Mouse (Mus musculus): ENCODE measurements around the gene Pygo1. TPM values are rescaled to one million over a fixed set of nuclear protein-coding genes. Genes with fewer than 3 reads are reported as not detected.

Gene Pygo1
- polyA plus RNA-seq, 2 experiments from 2014 or later, result not detected

DNA sequence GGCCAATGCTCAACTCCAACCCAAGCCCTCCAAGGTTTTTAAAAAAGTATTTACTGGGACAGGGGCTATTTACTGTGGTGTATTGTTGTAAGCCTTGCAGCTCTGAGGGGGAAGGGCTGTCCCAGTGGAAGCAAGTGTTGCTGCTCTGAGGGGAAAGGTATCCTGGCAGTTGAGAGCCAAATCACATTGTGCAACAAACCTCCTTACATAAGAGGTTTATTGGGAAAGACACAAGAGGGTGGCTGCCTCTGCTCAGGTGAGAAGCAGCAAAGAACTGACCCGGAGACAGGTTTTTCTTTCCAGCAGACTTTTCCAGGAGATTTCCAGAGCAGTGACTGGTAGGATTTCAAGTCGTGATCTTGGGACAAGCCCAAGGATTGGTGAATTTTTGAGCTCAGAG is 10.9 kb downstream of the Pygo1 start:
- ATAC-seq, result no peak

DNA sequence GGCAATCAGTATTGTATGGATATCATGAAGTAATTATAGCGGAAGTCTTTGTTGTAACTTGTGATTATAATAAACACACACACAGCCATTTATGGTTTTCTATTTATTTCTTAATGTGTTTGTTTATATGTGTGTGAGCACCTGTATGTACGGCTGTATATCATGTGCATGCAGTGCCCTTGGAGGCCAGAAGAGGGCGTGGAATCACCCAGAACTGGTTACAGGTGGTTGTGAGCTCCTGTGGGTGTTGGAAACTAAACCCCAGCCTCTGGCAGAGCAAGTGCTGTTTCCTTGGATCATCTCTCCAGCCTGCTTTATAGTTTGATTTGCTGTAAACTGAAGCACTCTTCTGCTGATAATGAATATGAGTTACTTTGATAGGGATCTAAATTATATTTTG is 18.0 kb downstream of the Pygo1 start:
- no peak for ATAC-seq

DNA sequence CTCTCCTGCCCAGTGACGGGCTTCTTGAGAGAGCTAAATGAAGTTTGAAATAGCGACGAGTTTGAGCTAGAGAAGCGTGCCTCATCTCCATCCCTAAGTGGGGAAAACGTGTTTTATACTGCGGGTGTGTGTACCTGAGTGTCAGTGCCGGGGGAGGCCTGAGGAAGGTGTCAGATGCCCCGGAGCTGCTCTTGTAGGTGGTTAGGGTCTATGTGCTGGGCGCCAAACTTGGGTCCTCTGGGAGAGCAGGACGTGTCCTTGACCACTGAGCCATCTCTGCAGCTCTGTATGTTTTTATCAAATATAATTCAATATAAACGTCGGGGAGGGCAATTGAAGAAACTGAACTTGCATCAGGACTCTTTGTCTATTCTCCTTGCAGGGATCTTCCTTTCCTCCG is 18.8 kb downstream of the Pygo1 start:
- ATAC-seq, result no peak

DNA sequence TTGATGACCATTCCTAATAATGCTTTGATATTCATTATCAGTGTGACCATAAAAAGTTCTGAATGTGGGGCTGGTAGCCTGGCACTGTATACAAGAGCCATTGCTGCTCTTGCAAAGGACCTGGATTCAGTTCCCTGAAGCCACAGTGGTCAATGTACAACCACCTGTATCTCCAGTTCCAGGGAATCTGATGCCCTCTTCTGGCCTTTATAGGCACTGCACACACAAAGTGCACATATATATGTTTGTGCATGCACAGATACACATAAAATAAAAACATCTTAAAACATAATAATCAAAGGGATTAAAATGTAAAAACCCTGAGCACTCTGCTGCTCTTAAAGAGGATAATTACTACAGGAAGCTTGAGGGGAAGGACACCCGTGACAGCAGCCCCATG is 21.6 kb downstream of the Pygo1 start:
- ATAC-seq, result no peak

DNA sequence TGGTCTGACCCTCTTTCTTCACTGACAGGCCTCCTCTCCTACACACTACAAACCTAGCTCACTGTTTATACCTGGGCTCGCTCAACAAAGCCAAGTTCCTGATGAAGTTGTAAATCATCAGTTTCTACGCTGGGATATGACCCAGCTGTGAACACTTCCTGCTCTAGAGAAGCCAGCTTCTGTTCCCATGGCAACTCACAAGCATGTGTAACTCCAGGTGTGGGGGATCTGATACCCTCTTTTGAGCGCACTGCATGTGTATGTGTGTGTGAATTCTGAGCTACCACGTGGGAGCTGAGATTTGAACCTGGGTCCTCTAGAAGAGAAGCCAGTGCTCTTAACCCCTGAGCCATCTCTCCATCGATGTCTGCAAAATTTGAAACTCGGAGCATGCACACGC is 24.1 kb downstream of the Pygo1 start:
- no peak for ATAC-seq

DNA sequence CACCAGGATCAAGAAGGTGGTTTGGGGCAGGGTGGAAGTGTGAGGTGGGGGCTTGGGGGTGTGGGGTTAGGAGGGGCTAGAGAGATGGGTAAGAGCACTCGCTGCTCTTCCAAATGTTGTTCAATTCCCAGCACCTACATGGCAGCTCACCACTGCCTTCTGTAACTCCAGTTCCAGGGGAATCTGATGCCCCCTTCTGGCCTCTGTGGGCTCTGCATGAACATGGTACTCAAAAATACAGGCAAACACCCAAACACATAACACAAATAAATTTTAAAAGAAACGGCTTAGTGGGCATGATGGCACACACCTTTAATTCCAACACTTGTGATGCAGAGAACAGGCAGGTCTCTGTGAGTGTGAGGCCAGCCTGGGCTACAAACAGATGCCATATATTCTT is 29.3 kb downstream of the Pygo1 start:
- ATAC-seq, result no peak

DNA sequence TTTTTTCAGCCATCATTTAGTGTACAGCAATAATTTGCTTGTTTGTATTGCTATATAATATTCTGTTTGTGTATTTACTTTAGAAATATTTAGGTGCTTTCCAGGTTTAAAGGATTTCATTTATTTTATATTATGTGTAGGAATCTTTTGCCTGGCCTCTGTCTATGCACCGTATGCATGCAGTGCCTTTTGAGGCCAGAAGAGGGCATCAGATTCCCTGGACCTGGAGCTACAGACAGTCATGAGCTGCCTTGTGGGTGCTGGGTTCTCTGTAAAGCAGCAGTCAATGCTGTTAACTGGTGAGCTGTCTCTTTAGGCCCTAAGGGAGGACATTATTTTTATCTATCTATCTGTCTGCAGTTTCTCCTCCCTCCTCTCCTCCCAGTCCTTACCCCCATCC is 30.1 kb downstream of the Pygo1 start:
- ATAC-seq, result peak; percentile 27

DNA sequence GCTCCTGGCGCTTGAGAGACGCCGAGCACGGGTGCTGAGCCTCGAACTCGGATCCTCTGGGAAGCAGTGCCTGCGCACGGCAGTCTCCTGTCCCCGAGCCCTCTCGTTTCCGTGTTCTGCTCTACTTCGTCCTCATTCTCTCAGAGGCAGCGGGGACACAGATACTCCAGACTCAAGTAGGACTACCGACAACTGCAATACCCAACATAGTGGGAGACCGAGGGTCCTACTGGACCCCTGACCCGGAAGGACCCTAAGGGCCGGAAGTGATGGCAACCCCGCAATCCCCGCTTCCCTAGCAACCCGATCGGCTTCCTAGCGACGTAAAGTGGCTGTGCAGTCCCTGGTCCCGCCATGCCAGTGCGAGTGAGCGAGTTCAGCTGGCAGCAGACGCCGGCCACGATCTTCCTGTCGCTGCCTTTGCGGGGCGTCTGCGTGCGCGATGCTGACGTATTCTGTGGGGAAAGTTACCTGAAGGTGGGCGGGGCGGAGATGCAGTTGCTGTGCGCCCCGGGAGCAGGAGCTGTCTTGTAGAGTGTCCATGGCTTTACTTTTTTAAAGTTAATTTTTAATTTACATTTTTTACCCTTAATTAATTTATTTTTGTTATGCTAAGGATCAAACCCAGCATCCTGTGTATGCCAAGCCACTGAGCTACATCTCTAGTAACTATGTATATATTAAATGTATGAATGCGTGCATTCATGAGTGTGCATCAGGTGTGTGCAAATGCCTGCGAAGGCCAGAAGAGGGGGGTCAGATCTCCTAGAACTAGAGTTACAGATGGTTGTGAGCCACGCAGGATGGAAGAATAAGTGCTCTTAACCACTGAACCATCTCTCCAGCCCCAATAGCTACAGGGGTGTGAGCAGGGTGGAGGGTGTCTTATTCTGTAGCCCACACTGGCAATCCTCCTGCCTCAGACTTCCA is 33.3 kb downstream of the Pygo1 start, which contains the start of the genes Dyx1c1 and Gm44503:
TSS of gene Dyx1c1 (plus strand) at position 265 of the 930 bp plus-strand sequence.
TSS of gene Gm44503 (plus strand) at position 332 of the 930 bp plus-strand sequence.
- peak; percentile 80 for ATAC-seq

DNA sequence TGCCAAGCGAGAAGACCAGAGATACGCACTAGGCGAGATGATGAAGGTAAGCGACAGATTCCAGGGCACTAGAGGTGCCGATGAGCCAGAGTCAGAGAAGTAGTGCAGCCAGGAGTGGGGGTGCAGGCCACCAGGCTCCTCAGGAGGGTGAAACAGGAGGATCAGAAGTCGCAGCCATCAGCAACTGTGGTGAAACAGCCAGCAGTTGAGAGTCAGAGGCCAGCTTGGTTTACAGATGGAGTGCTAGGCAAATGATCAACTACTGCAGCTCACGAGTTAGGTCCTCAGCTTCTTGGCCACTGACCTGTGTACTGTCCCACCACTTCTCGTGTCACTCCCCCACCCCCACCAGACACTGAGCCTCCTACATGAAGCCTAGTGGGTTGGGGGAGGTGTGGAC is 35.9 kb downstream of the Pygo1 start:
- no peak for ATAC-seq

DNA sequence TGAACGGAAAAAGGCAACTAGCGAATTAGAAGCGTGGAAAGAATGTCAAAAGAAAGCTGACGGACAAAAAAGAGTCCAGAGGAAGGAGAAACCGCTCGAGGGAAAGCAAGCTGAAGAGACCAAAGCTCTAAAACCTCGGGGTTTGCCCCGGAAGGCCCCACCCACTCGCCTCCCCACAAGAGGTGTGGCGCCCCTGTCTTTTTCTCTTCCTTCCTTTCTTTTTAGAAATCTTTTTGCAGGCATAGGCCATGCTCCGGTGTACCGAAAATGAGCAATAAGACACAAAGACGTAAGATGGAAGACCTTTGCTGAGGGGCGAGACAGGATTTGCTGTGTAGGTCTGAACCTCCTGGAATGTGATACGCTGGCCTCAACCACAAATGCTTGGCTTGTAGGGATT is 36.5 kb downstream of the Pygo1 start:
- ATAC-seq, result peak; percentile 71

DNA sequence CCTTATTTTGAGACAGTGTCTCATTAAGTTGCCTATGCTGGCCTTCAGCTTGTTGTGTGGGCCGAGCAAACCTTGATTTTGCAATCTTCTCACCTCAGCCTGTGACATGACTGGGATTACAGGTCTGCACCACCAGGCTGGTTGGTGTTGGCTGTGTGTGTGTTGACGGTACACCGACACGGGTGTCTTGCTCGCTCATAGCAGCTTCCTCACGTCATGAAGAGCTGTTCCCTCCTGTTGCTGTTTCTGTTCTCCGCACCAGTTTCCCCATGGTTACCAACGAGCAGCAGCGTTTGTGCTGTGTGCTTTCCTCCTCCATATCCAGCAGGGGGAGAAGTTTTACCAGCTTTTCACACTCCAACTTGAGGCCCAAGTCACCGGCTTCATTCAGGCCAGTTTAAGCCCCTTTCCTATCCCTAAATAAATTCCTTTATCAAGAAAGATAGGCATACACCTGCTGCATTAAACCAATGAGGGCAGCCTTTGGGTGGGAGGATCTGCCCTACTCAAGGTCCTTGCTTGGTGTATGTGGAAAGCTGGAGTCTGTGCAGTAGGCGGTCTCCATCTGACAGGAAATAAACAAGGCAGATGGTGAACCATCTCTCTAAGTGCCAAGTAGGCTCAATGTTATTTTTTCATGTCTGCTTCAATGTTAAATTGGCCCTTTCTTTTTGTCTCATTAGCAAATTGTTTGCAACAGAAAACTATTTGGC is 43.1 kb downstream of the Pygo1 start:
- peak; percentile 63 for ATAC-seq

DNA sequence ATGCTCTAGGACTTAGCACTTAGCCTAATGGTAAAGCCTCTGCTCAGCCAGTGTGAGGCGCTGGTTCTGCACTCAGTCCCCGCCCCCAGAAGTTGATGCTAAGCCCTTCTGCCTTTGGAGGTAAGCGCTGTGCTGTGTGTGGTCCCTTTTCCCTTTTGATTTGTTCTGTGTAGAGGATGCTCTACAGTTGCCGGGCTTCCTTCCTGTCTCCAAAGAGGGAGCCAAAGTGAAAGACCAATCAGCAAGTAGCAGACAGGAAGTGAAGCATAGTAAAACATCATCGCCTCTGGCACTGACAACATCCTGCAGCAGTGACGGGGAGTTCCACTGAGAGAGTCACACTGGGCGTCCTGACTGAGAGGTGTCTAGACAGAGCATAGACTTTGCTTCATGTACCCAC is 44.4 kb downstream of the Pygo1 start:
- peak; percentile 93 for ATAC-seq

DNA sequence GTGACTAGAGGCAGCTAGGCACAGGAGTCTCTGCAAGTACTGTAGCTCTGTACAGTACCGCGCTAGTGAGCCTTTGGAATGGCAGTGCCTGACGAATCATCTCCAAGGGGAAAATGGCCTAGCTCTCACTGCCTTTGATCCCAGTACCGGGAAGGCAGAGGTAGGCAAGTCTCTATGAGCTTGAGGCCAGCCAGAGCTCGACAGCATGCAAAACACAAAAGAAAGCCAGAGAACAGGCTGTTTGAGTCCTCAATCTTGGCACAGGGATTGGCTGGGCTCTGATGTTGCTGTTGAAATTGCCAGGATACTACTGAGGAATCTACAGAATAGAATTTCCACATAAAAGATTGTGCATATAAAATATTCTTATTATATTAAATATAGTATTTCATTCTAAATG is 47.0 kb downstream of the Pygo1 start:
- ATAC-seq, result no peak

DNA sequence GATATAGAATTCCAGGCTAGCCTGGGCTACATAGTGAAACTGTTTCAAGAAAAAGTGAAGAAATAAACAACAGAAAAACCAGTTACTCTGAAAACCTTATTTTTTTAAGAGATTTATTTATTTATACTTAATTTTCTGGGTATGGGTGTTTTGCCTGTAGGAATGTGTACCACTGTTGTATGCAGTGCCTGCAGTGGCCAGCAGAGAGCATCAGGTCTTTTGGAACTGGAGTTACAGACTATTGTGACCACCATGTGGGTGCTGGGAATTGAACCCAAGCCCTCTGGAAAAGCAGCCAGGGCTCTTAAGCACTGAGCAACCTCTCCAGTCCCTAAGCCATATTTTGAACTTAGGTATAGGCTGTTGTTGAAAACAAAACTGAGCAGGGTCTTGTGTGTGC is 47.5 kb downstream of the Pygo1 start:
- no peak for ATAC-seq

DNA sequence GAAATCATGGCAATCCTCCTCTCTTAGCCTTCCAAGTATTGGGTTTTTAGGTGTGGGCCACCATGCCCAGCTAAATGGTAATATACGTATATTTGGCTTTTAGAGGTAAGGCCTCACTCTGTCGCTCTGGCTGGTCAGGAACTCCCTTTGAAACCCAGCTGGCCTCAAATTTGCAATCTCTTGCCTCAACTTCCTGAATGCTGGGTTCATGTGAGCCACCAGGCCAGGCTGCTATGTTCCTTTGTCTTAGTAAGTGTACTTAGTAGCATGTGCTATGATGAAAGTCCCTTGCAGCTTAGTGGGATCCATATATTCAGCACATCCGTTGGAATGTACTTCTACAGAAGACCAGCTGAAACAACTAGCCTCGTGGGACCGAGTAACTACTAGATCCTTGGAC is 49.3 kb downstream of the Pygo1 start:
- ATAC-seq, result no peak

DNA sequence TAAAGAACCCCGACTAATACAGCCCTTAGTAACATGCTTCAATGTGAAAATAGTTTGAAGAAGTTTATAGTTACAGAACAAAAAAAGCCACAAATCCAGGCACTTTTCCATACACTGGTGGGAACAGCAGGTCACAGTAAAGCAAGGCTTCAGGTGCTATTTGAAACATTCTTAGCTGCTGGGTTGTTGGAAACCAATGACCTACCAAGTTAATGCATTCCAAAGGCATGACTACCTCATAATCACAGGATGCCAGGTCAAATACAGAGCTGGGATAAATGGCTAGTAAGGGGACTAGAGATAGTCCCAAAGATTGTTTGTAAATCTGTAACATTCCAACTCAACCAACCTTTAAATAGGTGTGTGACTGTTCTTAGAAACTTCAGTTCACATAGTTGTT is 49.8 kb downstream of the Pygo1 start:
- no peak for ATAC-seq

DNA sequence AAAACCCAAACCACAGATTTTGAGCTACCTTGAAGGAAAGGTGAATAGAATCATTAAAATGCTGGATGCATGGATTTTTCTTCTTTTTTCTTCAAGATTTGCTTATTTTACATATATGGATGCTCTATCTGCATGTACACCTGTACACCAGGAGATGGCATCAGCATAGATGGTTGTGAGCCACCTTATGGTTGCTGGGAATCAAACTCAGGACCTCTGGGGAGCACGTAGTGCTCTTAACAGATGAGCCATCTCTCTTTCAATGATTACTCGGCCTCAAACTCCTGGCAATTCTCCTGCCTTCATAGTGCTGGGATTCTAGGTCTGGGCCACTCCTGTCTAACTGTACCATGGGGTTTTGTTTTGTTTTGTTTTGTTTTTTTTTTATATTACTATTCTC is 57.6 kb downstream of the Pygo1 start:
- ATAC-seq, result no peak

DNA sequence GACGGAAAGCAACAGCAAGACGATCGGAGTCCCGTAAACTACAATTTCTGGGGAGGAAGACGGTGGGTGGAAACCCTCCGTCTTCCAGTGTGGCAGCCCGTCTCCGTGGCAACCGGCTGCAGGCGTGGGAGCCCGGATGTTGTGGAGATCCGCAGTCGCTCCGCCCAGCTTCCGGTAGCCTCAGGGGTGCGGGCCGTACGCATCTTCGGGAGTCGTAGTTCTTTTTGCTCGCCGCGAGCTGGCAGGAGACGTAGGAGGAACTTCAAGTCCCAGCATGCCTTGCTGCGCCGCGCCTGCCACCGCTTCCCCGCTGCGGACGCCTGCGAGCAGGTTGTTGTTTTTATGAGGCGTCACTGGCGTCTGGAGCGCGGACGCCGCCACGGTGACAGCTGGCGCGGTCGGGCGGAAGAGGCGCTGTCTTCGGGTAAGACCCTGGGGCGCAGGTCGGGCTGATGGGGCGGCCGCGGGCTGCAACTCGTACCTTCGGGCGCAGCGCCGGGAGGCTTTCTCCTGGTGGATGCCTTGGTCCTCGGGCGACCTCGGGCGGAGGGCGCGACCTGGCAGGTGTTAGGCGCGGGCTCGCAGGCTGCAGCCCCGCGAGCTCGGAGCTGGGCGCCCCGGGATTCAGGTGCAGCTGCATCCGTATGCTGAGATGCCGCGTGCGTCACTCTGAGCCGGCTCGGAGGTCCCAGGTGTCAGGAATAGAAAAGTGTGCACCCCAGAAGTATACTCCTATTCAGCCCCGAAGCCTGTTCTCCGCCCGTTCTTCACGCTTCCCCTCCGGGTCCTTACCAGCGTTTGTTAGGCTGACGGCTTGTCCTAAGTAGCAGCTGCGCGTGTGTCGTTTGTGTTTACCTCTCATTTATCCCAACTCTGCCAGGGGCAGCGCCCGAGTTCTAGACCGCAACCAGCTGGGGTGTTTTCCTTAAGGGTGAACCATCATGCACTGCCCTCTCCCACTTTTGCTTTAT is 60.1 kb downstream of the Pygo1 start, which contains the start of the genes Ccpg1os and Ccpg1:
TSS of gene Ccpg1os (minus strand) at position 133 of the 971 bp plus-strand sequence.
TSS of gene Ccpg1 (plus strand) at position 180 of the 971 bp plus-strand sequence.
- peak; percentile 95 for ATAC-seq

DNA sequence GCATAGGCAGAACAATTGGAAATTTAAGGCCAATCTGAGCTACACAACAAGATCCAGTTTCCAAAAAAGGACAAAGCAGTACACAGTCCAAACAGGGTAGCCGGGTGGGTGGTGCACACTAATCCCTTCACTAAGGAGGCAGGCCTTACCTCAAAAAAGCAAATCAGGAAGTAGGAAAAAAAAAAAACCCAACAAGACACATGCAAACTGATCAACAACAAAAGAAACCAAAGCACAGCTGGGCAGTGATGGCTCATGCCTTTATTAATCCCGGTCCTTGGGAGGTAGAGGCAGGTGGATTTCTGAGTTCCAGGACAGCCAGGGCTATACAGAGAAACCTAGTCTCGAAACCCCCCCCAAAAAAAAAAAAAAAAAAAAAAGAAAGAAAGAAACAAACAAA is 62.3 kb downstream of the Pygo1 start:
- no peak for ATAC-seq

DNA sequence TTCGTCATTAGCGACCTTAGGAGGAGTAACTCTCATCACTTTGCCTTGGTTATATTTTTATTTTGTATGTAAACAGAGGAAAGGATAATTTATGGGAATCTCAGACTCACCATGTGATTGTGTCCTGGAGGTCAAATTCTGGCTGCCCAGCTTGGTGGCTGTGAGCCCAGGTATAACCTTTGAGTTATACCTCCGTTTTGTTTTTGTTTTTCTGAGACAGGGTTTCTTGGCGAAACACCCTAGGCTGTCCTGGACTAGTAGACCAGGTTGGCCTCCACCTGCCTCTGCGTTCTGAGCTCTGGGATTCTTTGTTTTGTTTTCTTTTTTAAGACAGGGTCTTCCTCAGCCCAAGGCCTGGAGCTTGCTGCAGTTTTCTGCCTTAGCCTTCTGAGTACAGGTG is 63.3 kb downstream of the Pygo1 start:
- no peak for ATAC-seq

DNA sequence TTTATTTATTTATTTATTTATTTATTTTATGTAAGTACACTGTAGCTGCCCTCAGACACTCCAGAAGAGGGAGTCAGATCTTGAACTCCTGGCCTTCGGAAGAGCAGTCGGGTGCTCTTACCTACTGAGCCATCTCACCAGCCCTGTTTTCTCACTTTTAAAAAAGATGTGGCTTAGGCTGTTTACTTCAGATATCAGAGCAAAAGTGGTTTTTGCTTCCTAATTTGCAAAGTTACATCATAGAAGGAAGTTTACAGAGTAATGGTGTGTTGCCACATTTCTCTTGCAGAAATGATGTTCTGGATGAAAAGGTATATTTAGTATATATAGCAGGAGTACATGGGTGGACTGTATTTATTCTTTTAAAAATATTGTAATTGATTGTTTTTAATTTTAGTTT is 66.0 kb downstream of the Pygo1 start:
- no peak for ATAC-seq

DNA sequence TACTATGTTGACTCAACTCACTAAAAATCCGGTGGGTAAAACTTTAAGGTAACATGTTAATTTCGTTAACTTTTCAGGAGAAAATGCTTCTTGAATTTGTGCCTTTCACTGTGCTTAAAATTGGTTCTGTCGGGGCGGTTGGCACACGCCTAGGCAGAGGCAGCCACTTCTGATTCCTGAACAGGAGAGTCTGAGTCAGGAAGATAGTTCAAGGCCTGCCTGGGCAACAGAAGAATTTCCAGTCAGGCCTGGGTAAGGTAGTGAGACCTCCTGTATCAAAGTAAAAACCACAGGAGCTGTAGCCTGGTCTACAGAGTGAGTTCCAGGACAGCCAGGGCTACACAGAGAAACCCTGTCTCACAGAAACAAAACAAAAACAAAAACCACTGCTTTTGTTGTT is 67.1 kb downstream of the Pygo1 start:
- no peak for ATAC-seq

DNA sequence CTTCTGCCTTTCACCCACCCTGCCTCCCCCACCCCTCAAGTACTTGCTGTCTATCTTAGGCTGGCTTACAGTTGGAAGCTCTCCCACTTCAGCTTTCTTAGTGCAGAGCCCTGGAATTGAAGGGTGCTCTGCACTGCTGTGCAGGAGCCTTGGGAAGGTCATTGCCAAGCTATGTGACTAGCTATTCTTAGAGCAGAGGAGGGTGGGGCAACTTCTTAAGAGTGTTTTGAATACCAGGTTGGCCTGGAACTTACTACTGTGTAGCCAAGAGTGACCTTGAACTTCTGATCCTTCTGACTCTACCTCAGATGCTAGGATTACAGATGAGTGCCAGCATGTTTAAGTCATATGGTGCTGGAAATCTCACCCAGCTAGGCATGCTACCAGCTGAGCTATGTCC is 70.7 kb downstream of the Pygo1 start:
- no peak for ATAC-seq

Data from CD4-positive, CD25-positive, alpha-beta regulatory T cell, adult 4 months (primary cell).